Mouse (Mus musculus) ovary, adult 18-20 months (tissue): ENCODE data around the gene Xpnpep3.

Experiments used
- DNase-seq: peaks from one replicate; pipeline ENCODE4 v3.0.0; 2022; ENCODE audit warnings: low spot score, mixed read lengths

The Xpnpep3 gene

GRCm38 (mm10) chr15:81399638-81400315 lies at the start of gene Xpnpep3, which contains the start of gene St13:
Gene Xpnpep3 (plus strand): TSS chr15:81400138.
Gene St13 (minus strand): TSS chr15:81400077.
- DNase-seq = peak; percentile 95

- no peak for DNase-seq
These were observed 49.5 kb upstream of the Xpnpep3 start for GRCm38 (mm10) chr15:81350401-81350800.

GRCm38 (mm10) chr15:81352638-81353037 lies 47.3 kb upstream of the Xpnpep3 start:
- DNase-seq = no peak

GRCm38 (mm10) chr15:81355146-81355761 lies 44.7 kb upstream of the Xpnpep3 start:
- DNase-seq = no peak

GRCm38 (mm10) chr15:81356946-81357345 lies 43.0 kb upstream of the Xpnpep3 start:
- DNase-seq = no peak

- DNase-seq = no peak
These were observed 41.0 kb upstream of the Xpnpep3 start for GRCm38 (mm10) chr15:81358943-81359342.

GRCm38 (mm10) chr15:81359421-81359820 lies 40.5 kb upstream of the Xpnpep3 start:
- no peak for DNase-seq

- DNase-seq = peak; percentile 94
These were observed 39.5 kb upstream of the Xpnpep3 start, which contains the start of gene Slc25a17 for GRCm38 (mm10) chr15:81360345-81361021. Gene Slc25a17 (minus strand): TSS chr15:81360812.

GRCm38 (mm10) chr15:81361022-81361404 lies 38.9 kb upstream of the Xpnpep3 start:
- DNase-seq = no peak

GRCm38 (mm10) chr15:81361417-81362015 lies 38.4 kb upstream of the Xpnpep3 start:
- DNase-seq = no peak

GRCm38 (mm10) chr15:81362501-81362900 lies 37.4 kb upstream of the Xpnpep3 start:
- no peak for DNase-seq

GRCm38 (mm10) chr15:81364271-81364670 lies 35.7 kb upstream of the Xpnpep3 start:
- no peak for DNase-seq

- DNase-seq = no peak
These were observed 34.7 kb upstream of the Xpnpep3 start for GRCm38 (mm10) chr15:81365246-81365645.

- no peak for DNase-seq
These were observed 33.7 kb upstream of the Xpnpep3 start for GRCm38 (mm10) chr15:81366241-81366640.

GRCm38 (mm10) chr15:81368601-81369000 lies 31.3 kb upstream of the Xpnpep3 start:
- no peak for DNase-seq

- DNase-seq = no peak
These were observed 29.6 kb upstream of the Xpnpep3 start for GRCm38 (mm10) chr15:81370356-81370755.

- no peak for DNase-seq
These were observed 25.3 kb upstream of the Xpnpep3 start for GRCm38 (mm10) chr15:81374621-81375020.

- no peak for DNase-seq
These were observed 21.1 kb upstream of the Xpnpep3 start for GRCm38 (mm10) chr15:81378845-81379244.

- DNase-seq = no peak
These were observed 13.6 kb upstream of the Xpnpep3 start for GRCm38 (mm10) chr15:81386327-81386726.

- no peak for DNase-seq
These were observed 6.9 kb upstream of the Xpnpep3 start for GRCm38 (mm10) chr15:81392997-81393396.

GRCm38 (mm10) chr15:81394211-81394915 lies 5.6 kb upstream of the Xpnpep3 start:
- no peak for DNase-seq

- DNase-seq = no peak
These were observed 1.7 kb upstream of the Xpnpep3 start for GRCm38 (mm10) chr15:81398189-81398588.
